Mouse (Mus musculus) c-Kit-negative CD71-positive TER-119-positive erythroid progenitor cells, embryonic 14.5 days (primary cell): ENCODE results near the gene Ccdc88c.

Source experiments
- DNase-seq: peaks from one replicate; pipeline ENCODE4 v3.0.0-alpha.2; 2013; ENCODE audit warnings: low read depth, low spot score

Ccdc88c gene

DNA sequence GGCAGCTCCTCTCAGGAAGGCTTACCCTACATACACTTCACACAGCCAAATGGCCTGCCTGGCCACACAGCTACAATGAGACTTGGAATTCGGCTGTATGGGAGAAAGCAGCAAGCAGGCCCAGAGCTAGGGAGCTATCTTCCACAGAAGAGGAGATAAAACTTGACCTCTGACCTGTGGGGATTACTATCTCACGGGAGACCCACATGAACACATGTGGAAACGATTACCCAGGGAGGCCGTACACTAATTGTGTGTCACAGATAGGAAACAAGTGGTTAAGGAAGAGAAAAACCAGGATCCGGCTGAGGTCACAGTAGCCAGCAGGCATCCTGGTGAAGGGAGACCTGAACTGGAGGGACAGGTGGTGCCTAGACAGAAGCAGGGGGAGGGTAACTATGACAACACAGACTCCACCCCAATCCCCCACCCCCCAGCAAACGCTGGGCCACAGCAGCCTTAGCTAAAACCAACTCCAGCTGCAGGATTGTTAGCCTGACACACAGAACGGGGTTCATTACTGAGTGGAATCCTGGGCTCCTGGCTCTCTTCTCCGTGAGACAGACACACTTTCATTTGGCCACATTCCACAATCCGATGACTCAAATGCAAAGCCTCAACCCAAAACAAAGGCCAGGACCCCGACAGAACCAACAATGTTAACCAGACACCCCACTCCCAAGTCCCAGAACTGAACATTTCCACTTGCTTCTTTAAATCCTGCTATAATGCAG is 30.9 kb downstream of the Ccdc88c start:
- no peak for DNase-seq

DNA sequence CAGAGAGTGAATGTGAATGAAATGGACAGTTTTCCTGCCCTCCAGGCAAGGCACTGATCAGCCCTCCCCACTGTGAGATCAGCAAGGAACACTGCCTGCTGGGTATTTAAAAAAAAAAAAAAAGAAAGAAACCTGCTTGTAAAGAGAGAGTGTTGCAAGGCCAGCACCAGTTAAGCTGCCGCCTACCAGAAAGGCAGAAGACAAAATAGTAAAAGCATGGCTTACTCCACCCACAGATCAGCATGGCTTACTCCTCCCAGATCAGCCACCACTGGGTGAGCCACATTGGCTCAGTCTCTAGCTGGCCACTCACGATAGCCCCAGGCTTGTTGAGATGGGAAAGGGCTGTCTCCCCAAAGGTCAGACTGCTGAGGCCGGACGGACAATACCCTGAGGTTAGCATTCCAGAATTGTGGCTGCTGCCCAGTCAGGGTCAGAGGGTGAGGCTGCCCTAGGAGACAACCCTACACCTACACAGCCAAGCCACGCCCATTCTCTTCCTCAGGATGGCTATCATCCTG is 32.4 kb downstream of the Ccdc88c start:
- no peak for DNase-seq

DNA sequence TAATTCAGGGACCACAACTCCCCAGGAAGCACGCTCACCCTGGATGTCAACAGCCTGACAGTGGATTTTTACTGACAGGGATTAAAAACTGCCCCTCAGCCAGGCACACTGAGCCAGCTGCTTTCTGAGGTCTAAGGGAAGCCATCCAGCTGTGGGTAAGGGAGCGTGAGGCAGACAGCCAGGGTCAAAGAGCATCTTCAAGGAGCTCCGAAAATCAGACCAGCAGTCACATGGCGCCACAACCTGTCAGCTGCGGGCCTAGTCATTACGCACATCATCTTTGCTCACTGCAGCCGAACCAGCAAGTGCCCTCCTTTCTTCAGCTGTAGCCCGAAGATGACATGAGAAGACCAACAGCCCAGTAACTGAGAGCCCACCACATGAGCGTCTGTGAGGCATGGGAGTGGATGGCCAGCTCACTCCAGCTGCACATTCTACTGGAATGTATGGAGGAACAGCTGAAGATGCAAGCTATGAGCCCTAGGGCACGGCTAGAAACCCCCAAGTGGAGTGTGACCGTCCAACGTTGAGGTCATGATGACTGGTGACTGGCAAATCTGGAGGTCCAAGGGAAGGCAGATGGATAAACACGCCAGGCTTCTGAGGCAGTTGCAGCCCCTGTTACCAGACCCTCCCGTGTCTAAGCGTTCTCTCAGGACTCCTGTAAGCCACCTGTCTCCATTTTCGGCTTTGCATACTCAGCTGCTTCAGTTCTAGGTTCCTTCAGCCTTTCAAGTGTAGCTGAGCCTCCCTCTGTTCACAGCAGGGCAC is 33.1 kb downstream of the Ccdc88c start:
- DNase-seq: no peak

DNA sequence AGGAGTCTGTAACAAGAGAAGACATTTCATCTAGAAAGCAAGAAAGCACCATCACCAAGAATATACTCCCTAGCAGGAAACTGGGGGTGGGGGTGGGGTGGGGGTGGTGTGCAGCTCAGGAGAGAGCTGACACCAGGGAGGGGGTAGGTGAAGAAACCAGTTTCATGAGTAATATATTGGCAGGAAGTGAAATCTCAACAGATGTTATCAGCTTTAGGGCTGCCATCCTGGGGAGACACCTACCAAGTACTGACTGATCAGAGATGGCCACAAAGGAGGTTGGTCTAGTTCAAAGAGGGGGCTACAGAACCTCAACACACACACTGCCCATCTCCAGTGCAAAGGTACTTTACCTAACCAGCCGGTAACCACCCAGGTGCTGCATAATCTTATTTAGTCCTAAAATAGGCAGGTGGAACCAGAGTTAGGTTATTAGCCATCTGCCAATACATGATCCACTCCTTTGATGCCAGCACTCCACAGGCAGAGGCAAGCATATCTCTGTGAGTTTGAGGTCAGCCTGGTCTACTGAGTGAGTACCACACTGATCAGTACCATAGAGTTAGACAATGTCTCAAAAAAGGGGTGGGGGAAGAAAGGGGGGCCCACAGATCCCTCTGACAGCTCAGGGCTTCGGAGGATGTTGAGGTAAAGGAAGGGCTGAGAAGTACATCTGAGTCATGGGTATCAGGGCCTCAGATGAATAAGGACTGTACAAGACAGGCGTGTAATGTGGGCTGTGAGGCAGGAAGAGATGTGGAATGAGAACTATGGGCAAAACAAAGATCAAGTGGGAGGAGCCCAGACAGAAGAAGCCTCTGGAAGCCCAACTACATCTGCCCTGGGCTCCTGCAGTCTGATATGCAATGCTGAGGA is 34.5 kb downstream of the Ccdc88c start:
- DNase-seq: no peak

DNA sequence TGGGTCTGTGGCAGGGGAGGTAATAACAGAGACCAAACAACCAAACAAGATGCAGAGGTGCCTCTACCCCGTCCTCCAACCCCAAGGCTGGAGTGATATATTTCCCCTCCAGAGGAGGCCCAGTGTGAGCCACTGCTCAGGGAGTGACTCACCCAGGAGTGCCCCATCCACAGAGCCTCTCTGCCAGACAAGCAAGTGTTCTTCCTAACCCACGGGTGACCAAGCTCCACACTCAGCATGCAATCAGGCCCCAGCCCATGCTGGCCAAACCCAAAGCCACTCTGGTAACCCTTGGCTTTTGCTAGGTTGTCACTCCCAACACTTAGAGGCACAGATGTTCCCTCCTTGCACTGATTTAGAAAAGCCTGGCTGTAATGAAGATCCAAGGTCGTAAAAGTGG is 35.7 kb downstream of the Ccdc88c start:
- DNase-seq: no peak

DNA sequence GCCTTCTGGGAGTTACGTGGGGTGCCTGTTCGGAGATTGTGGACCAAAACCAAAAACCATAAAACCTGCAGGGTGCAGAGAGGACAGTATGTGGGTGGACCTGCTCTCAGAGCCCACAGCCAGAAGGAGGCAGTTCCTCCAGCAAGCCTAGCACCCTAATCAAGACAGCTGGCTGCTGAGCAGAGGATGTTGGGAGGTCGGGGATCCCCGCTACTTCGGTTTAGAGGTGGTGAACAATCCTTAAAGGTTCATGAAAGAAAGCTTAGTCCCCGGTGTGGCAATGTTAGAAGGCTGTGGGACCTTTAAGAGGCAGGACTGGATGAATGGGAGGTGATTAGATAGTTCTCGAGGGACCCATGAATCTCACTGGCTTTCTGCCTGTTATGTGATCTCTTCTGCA is 36.4 kb downstream of the Ccdc88c start:
- no peak for DNase-seq

DNA sequence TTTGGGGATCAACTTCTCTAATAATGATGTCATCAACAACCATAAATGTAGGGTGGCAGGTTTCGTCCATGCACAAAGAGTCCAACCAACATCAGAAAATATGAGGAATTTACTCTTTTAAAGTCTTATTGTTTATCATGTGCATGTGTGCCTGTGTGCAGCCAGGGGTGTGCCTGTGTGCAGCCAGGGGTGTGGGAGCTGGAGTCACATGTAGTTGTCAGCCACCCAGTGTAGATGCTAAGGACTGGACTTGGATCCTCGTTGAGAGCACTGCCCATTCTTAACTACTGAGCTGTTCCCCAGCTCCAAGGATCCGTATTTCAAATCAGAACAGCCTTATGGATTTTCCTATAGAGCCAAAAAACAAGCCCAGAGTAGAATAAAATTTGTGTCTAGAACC is 37.7 kb downstream of the Ccdc88c start:
- DNase-seq: no peak

DNA sequence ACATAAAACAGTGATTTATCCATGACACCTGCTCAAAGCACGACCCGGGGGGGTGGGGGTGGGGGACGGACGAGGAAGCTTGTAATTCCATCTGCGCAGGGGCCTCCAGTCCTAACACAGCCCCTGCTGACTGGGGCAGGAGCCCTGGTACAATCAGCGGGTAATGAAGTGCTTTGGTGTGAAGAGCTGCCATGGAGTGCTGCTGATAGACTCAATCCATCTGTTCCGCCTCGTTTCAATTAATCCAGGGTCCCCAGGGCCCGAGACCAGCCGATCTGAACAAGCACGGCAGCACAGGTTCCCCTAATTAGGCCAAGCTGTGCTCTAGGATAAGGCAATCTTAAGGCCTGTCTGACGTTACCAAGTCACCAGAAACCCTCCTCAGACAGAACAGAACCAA is 38.6 kb downstream of the Ccdc88c start:
- DNase-seq: no peak

DNA sequence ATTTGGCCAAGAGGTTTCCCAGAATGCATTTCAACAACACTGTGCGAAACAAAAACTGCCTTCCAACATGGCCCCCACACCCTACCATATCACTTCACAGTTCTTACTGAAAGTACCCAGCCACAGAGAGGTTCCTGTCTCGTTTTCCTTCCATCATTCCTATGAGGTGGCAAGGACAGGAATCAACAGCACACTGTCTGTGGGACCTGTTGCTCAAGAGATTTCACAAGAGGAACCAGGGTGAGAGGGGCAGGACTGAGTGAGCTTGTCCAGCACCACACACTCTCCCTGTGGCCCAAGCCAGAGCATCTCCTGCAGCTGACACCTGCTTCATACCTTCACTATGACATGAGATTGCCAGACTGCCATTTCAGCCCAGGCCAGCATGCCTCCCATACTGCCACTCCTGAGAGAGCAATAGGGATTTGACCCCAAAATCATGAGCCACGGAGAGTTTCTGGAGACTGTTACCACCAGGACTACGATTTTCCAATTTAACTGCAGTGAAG is 39.0 kb downstream of the Ccdc88c start:
- no peak for DNase-seq

DNA sequence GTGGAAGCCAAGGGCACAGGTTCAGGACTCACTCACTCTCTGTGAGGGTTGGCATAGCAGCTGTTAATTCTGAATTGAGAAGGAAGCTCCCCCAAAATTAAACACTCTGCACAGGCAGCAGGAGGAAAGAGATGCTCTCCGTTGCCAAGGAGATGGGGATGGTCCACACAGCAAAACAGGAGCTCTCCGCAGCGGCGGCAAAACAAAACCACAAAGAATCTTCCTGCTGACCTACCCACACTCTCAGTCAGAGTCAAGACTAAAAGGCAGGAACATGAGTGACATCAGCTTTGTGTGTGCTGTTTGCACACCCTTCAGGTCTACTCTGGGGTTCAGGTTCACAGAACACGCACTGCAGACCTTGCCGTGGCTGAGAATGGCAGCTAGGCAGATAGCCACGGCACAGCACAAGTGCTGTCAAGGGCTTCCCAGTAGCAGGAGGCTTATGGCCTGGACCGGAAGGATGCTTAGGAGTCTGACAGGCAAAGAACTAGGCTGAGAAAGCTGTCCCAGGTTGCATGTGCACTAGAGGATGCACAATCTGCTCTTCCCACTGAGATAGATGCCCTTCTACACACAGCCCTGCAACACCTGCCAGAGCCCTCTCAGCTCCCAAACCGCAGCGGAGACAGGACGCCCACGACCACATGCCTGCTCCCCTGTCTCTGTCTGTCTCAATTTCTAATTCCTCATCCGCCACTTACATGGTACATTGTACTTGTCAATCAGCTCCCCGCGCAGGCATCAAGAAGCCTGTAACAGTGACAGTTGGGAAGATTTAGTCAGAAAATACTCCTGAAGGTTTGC is 40.3 kb downstream of the Ccdc88c start:
- DNase-seq: no peak

DNA sequence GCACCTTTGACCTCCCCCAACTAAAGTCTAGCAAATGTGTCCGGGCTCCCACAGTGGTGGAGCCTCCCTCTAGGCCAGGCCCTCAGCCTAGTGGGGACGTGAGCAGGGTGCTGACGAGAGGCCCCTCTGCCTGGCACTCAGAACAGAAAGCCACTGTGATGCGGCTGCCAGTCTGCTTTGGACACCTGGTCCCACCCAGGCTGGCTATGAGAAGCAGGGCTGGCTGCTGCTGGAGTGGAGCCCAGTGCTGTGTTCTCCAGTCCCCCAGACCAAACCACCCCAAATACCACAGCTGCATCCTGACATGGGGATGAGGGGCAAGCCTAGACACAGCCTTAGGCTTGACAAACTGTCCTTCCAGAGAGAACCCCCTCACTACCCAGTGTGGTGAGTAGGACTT is 42.4 kb downstream of the Ccdc88c start:
- DNase-seq: no peak

DNA sequence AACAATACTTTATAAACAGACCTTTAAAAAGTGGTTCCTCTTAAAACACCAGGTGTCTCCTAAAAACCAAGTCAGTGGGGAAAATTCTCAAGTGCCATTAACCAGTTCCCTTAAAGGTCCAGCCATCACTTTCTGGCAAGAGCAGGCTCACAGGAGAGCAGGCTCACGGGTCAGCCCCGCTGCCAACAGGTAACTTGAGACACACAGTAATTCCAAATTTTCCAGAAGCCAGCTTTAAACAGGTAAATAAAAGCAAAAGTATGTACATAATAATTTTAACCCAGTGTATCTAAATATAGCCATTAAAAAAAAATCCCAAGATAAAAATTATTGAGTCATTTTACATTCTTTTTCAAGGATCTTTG is 43.1 kb downstream of the Ccdc88c start:
- no peak for DNase-seq

DNA sequence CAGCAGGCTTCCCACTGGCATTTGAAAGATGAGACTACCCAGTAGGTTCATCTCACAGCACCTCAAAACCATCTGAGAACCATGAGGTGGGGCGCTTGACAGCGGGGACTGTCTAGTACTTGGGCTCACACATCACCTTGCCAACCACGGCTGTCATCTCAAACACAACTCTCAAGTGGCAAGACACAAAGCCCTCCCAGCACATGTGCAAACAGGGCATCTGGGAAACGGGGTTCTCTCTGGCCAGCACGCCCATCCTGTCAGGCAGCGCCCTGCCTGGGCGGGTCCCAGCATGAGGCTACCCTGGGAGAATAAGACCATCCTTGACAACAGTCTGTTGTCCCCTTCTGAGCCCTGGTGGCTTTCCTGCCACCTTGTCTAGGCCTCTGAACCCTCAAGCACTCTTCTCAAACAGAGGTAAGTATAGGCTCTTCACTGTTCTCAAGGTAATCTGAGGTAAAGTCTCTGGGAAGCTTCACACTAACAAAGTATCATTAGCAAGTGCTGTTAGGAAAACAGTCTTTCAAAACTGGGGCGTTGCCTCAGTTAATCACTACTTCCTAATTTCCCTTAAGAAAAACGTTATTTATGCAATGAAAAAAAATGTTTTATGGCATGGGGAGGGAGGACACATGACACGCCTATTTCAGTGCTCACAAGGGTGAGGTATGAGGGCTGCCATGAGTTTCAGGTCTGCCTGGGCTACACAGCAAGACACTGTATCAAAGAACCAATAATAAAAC is 43.6 kb downstream of the Ccdc88c start:
- no peak for DNase-seq

DNA sequence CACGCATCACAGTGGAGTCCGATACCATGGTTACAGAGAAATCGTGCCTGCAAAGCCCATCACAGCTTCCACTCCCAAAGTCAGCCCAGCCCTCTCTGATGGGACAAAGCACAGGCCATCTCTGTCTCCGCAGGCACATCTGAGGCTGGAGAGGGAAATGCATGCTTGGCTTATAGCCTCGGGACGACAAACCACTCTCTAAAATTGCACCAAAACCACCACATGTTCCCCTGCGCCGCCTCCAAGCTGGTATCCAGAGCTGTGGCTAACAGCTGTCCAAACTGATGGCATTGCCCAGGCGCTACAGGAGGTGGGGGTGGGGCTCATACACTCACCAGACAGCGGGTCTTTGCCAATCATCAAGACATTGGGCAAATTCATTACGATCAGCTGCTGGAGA is 45.3 kb downstream of the Ccdc88c start:
- no peak for DNase-seq

DNA sequence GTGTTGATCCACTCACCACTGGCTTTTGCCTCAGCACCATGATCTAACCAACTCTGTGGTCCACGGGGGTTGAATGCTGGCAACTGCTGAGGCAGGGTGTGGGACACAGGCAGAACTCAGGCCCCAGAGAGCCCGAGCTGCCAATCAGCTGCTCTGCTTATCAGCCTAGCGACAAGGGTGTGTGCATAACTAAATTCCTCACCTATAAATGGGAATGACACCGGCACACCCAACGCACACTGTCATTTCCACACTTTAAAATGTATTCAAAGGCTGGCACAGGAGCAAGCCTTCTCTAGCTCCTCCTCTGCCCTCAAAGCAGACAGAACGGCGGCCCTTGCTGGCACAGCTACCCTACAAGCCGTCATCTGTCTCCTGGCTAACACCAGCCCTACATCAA is 46.6 kb downstream of the Ccdc88c start:
- no peak for DNase-seq

DNA sequence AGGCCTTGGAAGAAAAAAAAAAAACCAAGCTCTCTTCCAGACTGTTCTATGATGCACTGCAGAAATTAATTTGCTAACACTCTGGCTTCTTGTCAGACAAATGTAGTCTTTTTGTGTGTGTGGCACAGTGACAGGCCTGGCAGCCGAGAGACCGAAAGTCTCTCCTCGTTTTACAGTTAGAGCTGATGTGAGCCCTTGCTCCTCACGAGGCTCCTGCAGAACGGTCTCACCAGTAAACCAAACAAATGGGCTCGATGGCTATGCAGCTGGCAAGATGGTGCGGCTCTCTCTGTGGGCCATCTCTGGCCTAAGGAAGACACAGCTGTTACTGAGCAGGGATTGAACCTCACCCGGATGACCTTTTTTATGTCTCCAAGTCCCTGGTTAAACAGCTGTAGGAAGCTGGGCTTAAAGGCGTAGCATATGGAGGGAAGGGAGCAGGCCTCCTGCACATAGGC is 48.3 kb downstream of the Ccdc88c start:
- DNase-seq: no peak

DNA sequence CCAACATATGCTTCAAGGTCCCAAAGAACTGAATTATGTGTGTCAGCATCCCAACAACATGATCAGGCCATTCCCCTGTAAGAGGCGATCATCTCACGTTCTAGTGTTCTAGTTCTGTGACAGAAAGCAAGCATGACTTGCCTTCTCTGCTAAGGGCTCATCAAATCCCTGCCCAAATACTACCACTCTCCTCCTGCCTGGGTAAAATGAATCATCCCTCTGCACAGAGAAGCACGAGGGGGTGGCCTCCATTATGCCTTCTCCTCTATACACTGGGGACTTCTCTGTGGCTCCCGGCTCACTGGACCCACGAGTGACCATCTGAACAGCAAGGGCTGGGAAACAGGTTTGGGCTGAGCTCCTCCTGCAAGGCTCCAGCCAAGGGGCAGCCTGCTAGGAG is 49.2 kb downstream of the Ccdc88c start:
- DNase-seq: no peak

DNA sequence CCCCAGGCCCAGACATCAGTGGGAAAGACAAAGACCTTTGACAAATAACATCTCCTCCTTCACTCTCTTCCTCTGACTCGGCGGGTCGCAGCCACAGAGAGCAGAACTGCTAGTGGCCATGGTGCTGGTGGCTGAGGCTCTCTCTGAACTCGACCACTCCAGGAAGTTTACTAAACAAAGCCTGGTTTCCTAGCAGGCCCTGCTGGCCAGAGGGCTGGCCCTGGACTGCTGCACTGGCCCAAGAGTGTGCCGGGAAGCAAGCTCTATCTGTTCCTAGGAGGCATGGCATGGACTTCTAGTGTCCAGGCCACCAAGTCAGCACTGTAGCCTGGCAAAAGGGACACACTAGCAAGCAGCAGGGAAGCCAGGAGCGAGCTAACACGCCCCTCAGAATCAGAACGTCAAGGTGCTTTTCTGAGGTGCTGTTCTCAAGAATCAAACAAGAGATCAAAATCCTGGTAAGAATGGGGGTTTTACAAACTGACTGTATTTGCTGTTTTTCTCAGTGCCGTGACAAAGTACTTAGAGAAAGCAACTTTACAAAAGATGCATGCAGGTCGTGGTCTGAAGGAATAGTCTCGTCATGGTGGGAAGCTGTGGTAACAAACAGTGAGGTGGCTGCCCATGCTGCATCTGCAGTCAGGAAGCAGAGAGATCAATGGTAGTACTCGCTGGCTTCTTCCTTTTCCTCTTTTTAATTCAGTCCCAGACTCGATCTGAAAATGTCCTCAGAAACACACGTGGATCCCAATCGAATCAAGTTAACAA is 50.7 kb downstream of the Ccdc88c start:
- DNase-seq: no peak

DNA sequence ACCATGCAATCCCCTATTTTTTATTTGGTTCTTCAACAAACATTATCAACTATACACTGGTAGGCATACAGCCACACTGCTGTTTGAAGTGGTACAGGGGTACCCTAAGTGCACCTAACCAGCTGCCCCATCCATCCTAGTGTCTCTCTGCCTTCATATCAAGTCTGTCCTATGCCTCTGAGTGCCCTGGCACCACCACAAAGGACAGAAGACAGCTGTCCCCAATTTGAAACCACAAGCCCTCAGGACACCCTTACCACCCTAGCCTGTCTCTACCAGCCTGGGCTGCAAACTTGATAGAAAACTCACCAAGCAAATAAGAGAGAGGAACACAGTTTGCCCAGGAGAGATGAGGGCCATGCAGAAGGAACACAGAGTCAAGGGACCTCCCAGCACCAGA is 51.3 kb downstream of the Ccdc88c start:
- DNase-seq: no peak

DNA sequence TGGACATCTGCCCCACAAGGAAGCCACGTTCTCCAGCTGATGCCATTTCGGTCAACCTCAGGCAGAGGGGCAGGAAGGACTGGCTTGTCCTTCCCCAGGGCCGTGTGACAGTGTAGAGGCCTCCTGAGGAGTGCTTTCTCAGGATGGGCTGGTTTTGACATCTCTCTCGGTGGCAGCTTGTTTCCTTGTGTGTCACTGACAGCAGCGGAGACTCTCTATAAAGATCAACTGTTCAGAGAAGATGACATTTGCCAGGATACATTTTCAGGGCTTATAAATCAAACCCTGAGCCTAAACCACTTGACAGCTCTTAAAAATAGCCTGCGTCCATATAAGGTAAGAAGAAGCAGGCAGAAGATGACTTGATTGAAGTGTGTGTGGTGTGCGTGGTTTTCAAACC is 59.0 kb downstream of the Ccdc88c start:
- no peak for DNase-seq
